Mouse (Mus musculus) MEL (cell line): ENCODE data around the gene Plxnc1. TPM values are rescaled to one million over a fixed set of nuclear protein-coding genes. Genes with fewer than 3 reads are reported as not detected.

ENCODE experiments used
- DNase-seq: peaks from one replicate; pipeline ENCODE4 v3.0.0; 2011; ENCODE audit warnings: low read depth, low spot score
- H3K27ac ChIP-seq: 2 replicates; pipeline ENCODE4 v1.5.1; 2012; ENCODE audit warnings: low read depth, mild to moderate bottlenecking, control low read depth, low read length, moderate library complexity; ENCODE audit not compliant: control insufficient read depth
- H3K27me3 ChIP-seq, 2 experiments: fragments of 150-350 bp in 1 of 2; sonication (generic) in 1 of 2; 2 replicates each; pipeline ENCODE4 v1.6.1; 2012; ENCODE audit warnings: low read length in 2 of 2, mild to moderate bottlenecking in 2 of 2, improper control_type of control experiment in 1 of 2, moderate library complexity in 1 of 2; ENCODE audit not compliant: insufficient read depth in 2 of 2, control insufficient read depth in 1 of 2
- H3K36me3 ChIP-seq, 2 experiments: 2 replicates each; pipeline ENCODE4 v1.6.1; 2012 to 2014; ENCODE audit warnings: low read length in 2 of 2, improper control_type of control experiment in 1 of 2, inconsistent platforms in 1 of 2, mild to moderate bottlenecking in 1 of 2; ENCODE audit not compliant: insufficient read depth in 2 of 2, control insufficient read depth in 1 of 2
- H3K4me1 ChIP-seq, 2 experiments: fragments of 150-350 bp in 1 of 2; sonication (generic) in 1 of 2; 2 replicates each; pipeline ENCODE4 v1.6.1; 2012; ENCODE audit warnings: low read length in 2 of 2, improper control_type of control experiment in 1 of 2, mild to moderate bottlenecking in 1 of 2; ENCODE audit not compliant: insufficient read depth in 2 of 2, control insufficient read depth in 1 of 2
- H3K4me3 ChIP-seq, 2 experiments: fragments of 150-350 bp in 1 of 2; sonication (generic) in 1 of 2; 2 replicates each; pipeline ENCODE4 v1.5.1; 2012; ENCODE audit warnings: low read depth in 2 of 2, low read length in 2 of 2, mild to moderate bottlenecking in 2 of 2, moderate library complexity in 2 of 2, control low read depth in 1 of 2, improper control_type of control experiment in 1 of 2; ENCODE audit not compliant: control insufficient read depth in 1 of 2, insufficient read depth in 1 of 2
- H3K79me2 ChIP-seq: 2 replicates; pipeline ENCODE4 v1.6.1; 2012; ENCODE audit warnings: mild to moderate bottlenecking, low read length, moderate library complexity; ENCODE audit not compliant: control insufficient read depth, poor library complexity, insufficient read depth
- H3K9ac ChIP-seq: 2 replicates; pipeline ENCODE4 v1.6.1; 2012; ENCODE audit warnings: low read depth, mild to moderate bottlenecking, control low read depth, low read length, moderate library complexity; ENCODE audit not compliant: control insufficient read depth, poor library complexity, severe bottlenecking
- H3K9me3 ChIP-seq: fragments of 150-350 bp; sonication (generic); replicated peaks from 2 replicates; pipeline ENCODE4 v1.6.1; 2012; ENCODE audit warnings: mild to moderate bottlenecking, low read length, improper control_type of control experiment, moderate library complexity; ENCODE audit not compliant: insufficient read depth
- CHD1 ChIP-seq: IDR thresholded peaks from 2 replicates; pipeline ENCODE4 v1.6.1; 2012; ENCODE audit warnings: low read depth, mild to moderate bottlenecking, inconsistent platforms, low read length, improper control_type of control experiment
- E2F4 ChIP-seq: IDR thresholded peaks from 2 replicates; pipeline ENCODE4 v1.6.1; 2011; ENCODE audit warnings: low read depth, low read length, improper control_type of control experiment, borderline replicate concordance
- GABPA ChIP-seq: IDR thresholded peaks from 2 replicates; pipeline ENCODE4 v1.6.1; 2012; ENCODE audit warnings: low read depth, mild to moderate bottlenecking, inconsistent platforms, low read length, improper control_type of control experiment, moderate library complexity
- GATA1 ChIP-seq: IDR thresholded peaks from 2 replicates; pipeline ENCODE4 v1.6.1; 2011; ENCODE audit warnings: low read depth, low read length, improper control_type of control experiment
- JUND ChIP-seq: IDR thresholded peaks from 2 replicates; pipeline ENCODE4 v1.6.1; 2011; ENCODE audit warnings: low read depth, mild to moderate bottlenecking, improper control_type of control experiment, low read length
- MAZ ChIP-seq: IDR thresholded peaks from 2 replicates; pipeline ENCODE4 v1.6.1; 2012; ENCODE audit warnings: low read depth, mild to moderate bottlenecking, inconsistent platforms, low read length, improper control_type of control experiment
- MYB ChIP-seq: IDR thresholded peaks from 2 replicates; pipeline ENCODE4 v1.6.1; 2011; ENCODE audit warnings: mild to moderate bottlenecking, low read depth, low read length, improper control_type of control experiment
- MYC ChIP-seq: IDR thresholded peaks from 2 replicates; pipeline ENCODE4 v1.6.1; 2011; ENCODE audit warnings: low read depth, mild to moderate bottlenecking, low read length, improper control_type of control experiment, moderate library complexity
- NRF1 ChIP-seq: IDR thresholded peaks from 2 replicates; pipeline ENCODE4 v1.6.1; 2014; ENCODE audit warnings: low read depth, mild to moderate bottlenecking, inconsistent platforms, low read length, improper control_type of control experiment, moderate library complexity; ENCODE audit not compliant: poor library complexity, insufficient read depth, severe bottlenecking
- POLR2AphosphoS2 ChIP-seq: IDR thresholded peaks from 2 replicates; pipeline ENCODE4 v1.6.1; 2011; ENCODE audit warnings: low read length, improper control_type of control experiment
- POLR2AphosphoS5 ChIP-seq: IDR thresholded peaks from 2 replicates; pipeline ENCODE4 v1.6.1; 2012; ENCODE audit warnings: low read depth, borderline replicate concordance, mild to moderate bottlenecking, inconsistent platforms, low read length, moderate library complexity, mixed read lengths
- RAD21 ChIP-seq: IDR thresholded peaks from 2 replicates; pipeline ENCODE4 v1.6.1; 2011; ENCODE audit warnings: mild to moderate bottlenecking, low read depth, low read length, improper control_type of control experiment
- TAL1 ChIP-seq: IDR thresholded peaks from 2 replicates; pipeline ENCODE4 v1.6.1; 2012; ENCODE audit warnings: mild to moderate bottlenecking, inconsistent platforms, low read length, moderate library complexity, mixed read lengths
- TBP ChIP-seq: IDR thresholded peaks from 2 replicates; pipeline ENCODE4 v1.8.0; 2011; ENCODE audit warnings: low read depth, low read length, improper control_type of control experiment
- USF1 ChIP-seq: IDR thresholded peaks from 2 replicates; pipeline ENCODE4 v1.6.1; 2014; ENCODE audit warnings: low read depth, mild to moderate bottlenecking, inconsistent platforms, low read length, improper control_type of control experiment, moderate library complexity
- ZC3H11A ChIP-seq: IDR thresholded peaks from 2 replicates; pipeline ENCODE4 v1.6.1; 2012; ENCODE audit warnings: low read depth, mild to moderate bottlenecking, inconsistent platforms, low read length, improper control_type of control experiment
- ZKSCAN1 ChIP-seq: IDR thresholded peaks from 2 replicates; pipeline ENCODE4 v1.6.1; 2012; ENCODE audit warnings: low read depth, mild to moderate bottlenecking, inconsistent platforms, low read length, improper control_type of control experiment, moderate library complexity
- polyA plus RNA-seq, 2 experiments: library from polyadenylated mRNA; stranded (reverse) in 1 of 2; unstranded in 1 of 2; fragments of >175 nt in 1 of 2; fragments of >200 nt in 1 of 2; gene quantifications; 2 replicates each; pipeline versions ENCODE4 v1.2.1 to v1.2.4; 2012; ENCODE audit warnings: low replicate concordance in 2 of 2, low read depth in 1 of 2; ENCODE audit not compliant: insufficient read length in 2 of 2, insufficient read depth in 1 of 2, missing spikeins in 1 of 2
- total RNA-seq: library from RNA; depleted of rRNA; stranded (reverse); fragments of 300-350 nt; gene quantifications from 2 replicates; pipeline ENCODE4 v1.2.3, GENCODE M21; 2012

Plxnc1 gene
- total and polyA plus RNA-seq, 3 experiments: 15.1 to 30.1 TPM; not detected in 1

DNA sequence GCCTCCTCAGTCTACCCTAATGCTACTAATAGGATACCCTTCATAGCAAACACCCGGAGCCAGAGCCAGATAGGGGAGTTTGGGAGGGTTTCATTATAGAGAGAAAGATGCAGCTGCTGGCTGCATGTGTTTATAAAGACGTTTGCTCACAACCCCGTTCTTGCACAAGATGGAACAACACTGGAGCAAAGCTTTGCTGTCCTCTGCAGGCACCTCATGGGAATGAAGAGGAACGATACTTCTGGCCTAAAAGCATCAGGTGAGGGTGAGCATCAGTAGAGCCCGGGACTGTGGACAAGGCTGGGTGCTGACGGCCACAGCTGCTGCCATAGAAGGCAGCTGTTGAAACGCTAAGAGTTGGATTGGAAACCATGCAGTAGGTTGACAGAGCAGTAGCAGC lies 137.3 kb downstream of the Plxnc1 start:
- Histone ChIP-seq H3K27ac (no peak overlapping the region), H3K79me2 (no peaks in the 10 kb centered on the region), H3K4me1 (peaks cover 0 to 6% of the 10 kb centered on the region in 2 experiments; a peak in 1 of 4 replicates), H3K36me3 (peaks cover 0 to 11% of the 10 kb centered on the region in 2 experiments; a peak in 3 of 4 replicates), H3K4me3 (no peak overlapping the region), H3K9ac (no peak overlapping the region), H3K27me3 (no peaks in the 10 kb centered on the region), H3K9me3 (no peaks in the 10 kb centered on the region)
- no peak for TF ChIP-seq GATA1
- DNase-seq: no peak

- Histone ChIP-seq H3K9ac (no peak overlapping the region), H3K9me3 (no peaks in the 10 kb centered on the region), H3K4me1 (peaks cover 2 to 24% of the 10 kb centered on the region in 2 experiments), H3K79me2 (no peaks in the 10 kb centered on the region), H3K27me3 (no peaks in the 10 kb centered on the region), H3K4me3 (no peak overlapping the region), H3K27ac (no peak overlapping the region), H3K36me3 (peaks cover 3 to 13% of the 10 kb centered on the region in 2 experiments; a peak in 3 of 4 replicates)
- TF ChIP-seq ZKSCAN1: no peak
- TF ChIP-seq CHD1: no peak
- TF ChIP-seq GABPA: no peak
- TF ChIP-seq MAZ: no peak
- no peak for TF ChIP-seq POLR2AphosphoS5
- TF ChIP-seq USF1: no peak
- TF ChIP-seq MYB: no peak
- TF ChIP-seq TBP: no peak
- TF ChIP-seq TAL1: no peak
- TF ChIP-seq E2F4: no peak
- TF ChIP-seq RAD21: no peak
- TF ChIP-seq ZC3H11A: no peak
- TF ChIP-seq JUND: no peak
- no peak for TF ChIP-seq NRF1
- no peak for TF ChIP-seq POLR2AphosphoS2
- TF ChIP-seq MYC: no peak
- no peak for DNase-seq
Measured at GRCm38 (mm10) chr10:94804909-94805220, 139.8 kb downstream of the Plxnc1 start.
